Mouse (Mus musculus): ENCODE results near the gene Mrps2.

Mrps2 gene

GRCm38 (mm10) chr2:28467860-28468485 is at the start of gene Mrps2:
Mrps2 (plus strand) TSS chr2:28468066.
- peak; percentile 94 for DNase-seq (ENCODE audit: low spot score)

DNA sequence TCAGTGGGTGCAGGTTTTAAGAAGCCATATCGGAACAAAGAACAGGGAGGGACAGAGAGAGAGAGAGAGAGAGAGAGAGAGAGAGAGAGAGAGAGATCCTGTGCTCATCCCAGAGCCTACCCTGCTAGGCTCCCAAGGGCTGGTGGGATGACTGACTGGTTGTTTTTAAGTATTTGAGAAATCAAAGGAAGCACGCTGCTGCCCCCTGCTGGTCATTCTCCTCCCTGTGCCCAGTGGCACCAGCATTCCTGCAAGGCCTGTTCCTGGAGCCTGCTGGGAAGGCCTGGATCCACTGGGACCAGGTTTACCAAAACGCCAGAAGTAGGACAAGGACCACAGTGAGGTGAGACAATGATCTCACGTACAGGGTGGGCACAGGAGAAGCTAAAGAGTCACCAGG is 48.0 kb upstream of the Mrps2 start:
- peak; percentile 100 for DNase-seq (ENCODE audit: low spot score)

- peak; percentile 71 for DNase-seq (ENCODE audit: low spot score)
Observed at GRCm38 (mm10) chr2:28423167-28423566, 44.7 kb upstream of the Mrps2 start.

DNA sequence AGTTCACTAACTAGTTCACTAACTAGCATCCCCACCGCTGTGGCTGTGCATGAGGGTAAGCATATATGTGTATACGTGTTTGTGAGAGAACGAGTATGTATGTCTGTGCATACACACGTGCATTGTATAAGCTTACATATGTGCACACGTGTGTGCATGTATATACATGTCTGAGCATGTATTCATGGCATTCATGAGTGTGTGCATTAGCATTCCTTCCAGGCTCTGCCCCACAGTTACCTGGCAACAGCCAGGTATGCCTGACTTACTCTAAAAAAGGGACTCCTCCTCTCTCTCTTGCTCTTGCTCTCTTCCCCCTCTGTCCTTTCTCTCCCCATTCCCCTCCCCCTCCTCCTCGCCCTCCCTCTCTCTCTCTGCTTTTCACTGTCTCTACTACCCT is 40.6 kb upstream of the Mrps2 start:
- no peak for DNase-seq (ENCODE audit: low spot score)

- DNase-seq (ENCODE audit: low spot score) = no peak
Observed at GRCm38 (mm10) chr2:28430846-28431245, 37.0 kb upstream of the Mrps2 start.

GRCm38 (mm10) chr2:28432811-28433210 is 35.1 kb upstream of the Mrps2 start:
- DNase-seq (ENCODE audit: low spot score) = no peak

GRCm38 (mm10) chr2:28433512-28433911 is 34.4 kb upstream of the Mrps2 start:
- DNase-seq (ENCODE audit: low spot score) = no peak

DNA sequence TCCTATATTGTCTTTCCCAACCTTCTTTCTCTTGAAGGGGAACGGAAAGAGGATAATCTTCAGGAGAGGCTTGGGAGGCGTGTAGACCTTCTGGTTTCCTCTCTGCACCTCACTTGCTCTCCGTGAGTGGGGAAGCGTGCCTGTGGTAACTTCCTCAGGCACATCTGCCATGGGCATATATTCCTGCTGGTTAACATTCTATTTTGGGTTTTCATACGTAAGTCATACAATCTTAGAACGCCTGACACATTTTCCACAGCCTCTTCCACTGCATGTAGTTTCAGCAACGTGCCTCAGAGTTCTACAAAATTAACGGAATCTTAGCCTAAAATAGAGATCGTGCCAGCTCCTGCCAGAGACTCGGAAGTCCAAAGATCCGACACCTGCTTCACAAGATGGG is 32.5 kb upstream of the Mrps2 start:
- no peak for DNase-seq (ENCODE audit: low spot score)

GRCm38 (mm10) chr2:28440842-28441241 is 27.0 kb upstream of the Mrps2 start:
- DNase-seq (ENCODE audit: low spot score) = no peak

DNA sequence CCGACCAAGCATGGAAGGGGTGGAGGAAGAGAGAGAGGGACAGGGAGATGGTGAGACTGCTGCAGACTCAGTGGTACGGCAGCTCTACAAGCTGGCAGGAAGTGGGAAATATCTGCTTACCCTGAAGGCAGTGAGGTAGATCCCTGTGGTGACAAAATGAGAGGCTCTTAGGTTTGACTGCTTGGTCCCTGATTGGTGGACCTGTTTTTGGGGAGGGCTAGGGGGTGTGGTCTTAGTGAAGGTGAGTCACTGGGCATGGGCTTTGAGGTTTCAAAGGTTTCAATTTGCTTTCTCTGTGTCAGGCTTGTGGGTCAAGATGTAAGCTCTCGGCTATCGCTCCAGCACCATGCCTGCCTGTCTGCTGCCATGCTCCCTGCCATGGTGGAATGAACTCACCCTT is 22.8 kb upstream of the Mrps2 start:
- DNase-seq (ENCODE audit: low spot score) = no peak

DNA sequence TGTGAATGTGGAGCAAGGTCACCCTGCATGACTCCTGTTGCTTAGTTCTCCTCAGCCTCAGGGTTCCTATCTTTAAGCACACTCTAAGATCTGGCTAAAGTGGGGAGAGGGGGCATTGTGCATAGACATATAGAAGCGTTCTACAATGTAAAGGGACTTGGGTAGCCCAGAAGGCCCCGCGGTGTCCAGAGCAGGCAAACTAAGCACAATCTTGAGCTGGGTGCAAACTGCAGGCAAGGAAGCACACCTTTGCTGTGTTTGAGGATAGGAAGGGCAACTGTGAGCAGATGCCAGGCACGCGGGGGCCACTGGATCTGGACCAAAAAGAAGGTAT is 21.7 kb upstream of the Mrps2 start:
- DNase-seq (ENCODE audit: low spot score) = peak; percentile 28

DNA sequence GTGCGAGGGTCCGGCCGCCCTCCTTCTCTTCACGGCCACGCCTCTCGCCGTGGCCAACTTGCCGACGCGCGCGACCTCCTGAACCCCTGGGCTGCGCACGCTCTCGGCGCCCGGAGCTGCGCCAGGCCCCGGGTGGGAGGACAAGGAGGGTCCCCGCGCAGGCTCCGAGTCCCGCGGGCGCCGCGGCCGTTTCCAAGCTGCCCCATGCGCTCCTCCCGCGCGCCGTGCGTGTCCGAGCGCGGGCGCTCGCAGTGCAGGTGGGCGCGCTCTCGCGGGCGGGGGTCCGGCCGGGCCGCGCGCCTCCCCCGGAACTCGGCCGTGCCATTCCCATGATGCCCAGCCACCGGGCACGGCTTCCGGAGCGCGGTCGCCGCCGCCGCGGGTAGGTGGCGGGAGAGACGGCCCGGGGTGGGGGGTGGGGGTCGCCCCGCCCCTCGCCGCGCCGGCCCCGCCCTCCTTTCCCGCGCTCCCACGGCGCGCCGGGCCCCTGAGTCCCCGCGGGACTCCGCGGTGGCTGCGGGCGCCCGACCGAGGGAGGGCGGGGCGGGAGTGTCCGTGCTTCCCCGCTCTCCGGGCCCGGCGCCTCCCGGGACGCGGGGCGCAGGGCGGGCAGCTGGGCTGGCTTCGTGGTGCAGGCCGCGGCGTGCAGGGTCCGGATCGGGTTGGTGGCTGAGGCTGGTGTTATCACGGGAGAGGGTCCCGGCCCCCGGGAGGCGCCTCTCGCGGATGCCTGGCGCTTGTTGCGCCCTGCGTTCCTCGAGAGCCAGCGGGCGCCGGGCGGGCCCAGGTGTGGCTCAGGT is 21.2 kb upstream of the Mrps2 start, which contains the start of gene Ppp1r26:
TSS of gene Ppp1r26 (plus strand) at position 286 of the 800 bp plus-strand sequence.
- DNase-seq (ENCODE audit: low spot score) = peak; percentile 65

GRCm38 (mm10) chr2:28447315-28447670 is 20.6 kb upstream of the Mrps2 start:
- peak; percentile 37 for DNase-seq (ENCODE audit: low spot score)

DNA sequence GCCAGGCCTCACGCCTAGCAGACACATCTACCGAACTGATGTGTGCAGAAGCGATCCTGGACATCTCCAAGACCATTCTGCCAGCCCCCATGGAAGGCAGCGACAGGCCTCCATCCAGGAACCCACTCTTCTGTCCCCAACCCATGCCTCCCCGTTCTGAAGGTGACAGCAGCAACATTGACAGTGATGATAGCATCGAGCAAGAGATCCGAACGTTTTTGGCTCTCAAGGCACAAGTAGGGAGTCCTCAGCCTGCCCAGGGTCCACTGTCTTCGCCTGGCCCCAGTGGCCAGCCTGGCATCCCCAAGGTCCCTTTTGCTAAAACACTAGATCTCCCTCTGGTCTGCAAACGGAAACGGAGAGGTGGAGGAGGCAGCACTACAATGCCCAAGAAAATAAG is 16.2 kb upstream of the Mrps2 start:
- no peak for DNase-seq (ENCODE audit: low spot score)

GRCm38 (mm10) chr2:28453539-28453938 is 14.3 kb upstream of the Mrps2 start:
- no peak for DNase-seq (ENCODE audit: low spot score)

GRCm38 (mm10) chr2:28456616-28457015 is 11.2 kb upstream of the Mrps2 start:
- DNase-seq (ENCODE audit: low spot score) = no peak

DNA sequence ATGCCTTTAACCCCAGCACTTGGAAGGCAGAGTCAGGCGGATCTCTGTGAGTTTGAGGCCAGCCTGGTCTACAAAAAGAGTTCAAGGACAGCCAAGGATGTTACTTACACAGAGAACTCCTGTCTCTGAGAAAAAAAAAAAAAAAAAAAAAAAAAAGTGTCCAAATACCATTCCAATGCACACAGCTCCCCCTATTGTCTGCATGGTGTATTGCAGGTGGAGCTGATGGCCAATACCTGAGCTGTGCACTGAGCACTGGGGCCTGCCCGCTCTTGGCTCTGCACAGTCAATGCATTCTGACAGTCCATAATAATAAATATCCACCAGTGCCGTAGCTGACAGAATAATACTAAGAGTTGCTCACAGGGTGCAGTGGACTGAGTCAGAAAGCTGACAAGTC is 3.9 kb upstream of the Mrps2 start:
- DNase-seq (ENCODE audit: low spot score) = peak; percentile 66

GRCm38 (mm10) chr2:28464919-28465318 is 2.9 kb upstream of the Mrps2 start:
- DNase-seq (ENCODE audit: low spot score) = no peak

- peak; percentile 76 for DNase-seq (ENCODE audit: low spot score)
Observed at GRCm38 (mm10) chr2:28465836-28466518, 1.9 kb upstream of the Mrps2 start, which contains the start of gene 1700007K13Rik. 1700007K13Rik (minus strand) TSS chr2:28466332.

- DNase-seq (ENCODE audit: low spot score) = no peak
Observed at GRCm38 (mm10) chr2:28468486-28469225, 790 bp downstream of the Mrps2 start.

DNA sequence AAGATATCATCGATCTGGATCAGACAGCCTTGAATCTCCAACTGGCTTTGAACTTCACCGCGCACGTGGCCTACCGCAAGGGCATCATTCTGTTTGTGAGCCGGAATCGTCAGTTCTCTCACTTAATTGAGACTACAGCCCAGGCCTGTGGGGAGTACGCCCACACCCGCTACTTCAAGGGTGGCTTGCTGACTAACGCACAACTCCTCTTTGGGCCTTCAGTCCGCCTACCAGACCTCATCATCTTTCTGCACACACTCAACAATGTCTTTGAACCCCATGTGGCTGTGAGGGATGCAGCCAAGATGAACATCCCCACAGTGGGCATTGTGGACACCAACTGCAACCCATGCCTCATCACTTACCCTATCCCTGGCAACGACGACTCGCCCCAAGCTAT is 1.6 kb downstream of the Mrps2 start:
- no peak for DNase-seq (ENCODE audit: low spot score)

- no peak for DNase-seq (ENCODE audit: low spot score)
Observed at GRCm38 (mm10) chr2:28470591-28470990, 2.7 kb downstream of the Mrps2 start.
